Mouse (Mus musculus): ENCODE results near the gene Atp5b. TPM values are rescaled to one million over a fixed set of nuclear protein-coding genes. Genes with fewer than 3 reads are reported as not detected.
A peak's percentile ranks its signal among the peaks of the same experiment; 100 is the strongest.
"Not testable (repeated sequence)": the region's sequence is repeated elsewhere in the genome, so short reads cannot be mapped to it uniquely, and the experiment has no call there.

Atp5b gene
- polyA plus RNA-seq, 1 experiment from 2014 or later = 2,005 TPM

GRCm38 (mm10) chr10:128080496-128080895, 2.6 kb upstream of the Atp5b start:
- Histone ChIP-seq H3K9me3 (no peaks in the 10 kb centered on the region), H3K9ac (replicated peaks) (no peak overlapping the region), H3K4me3 (replicated peaks) (no peak overlapping the region), H3K4me2 (replicated peaks) (no peak overlapping the region), H3K4me1 (replicated peaks) (peaks cover 22% of the 10 kb centered on the region), H3K27me3 (no peaks in the 10 kb centered on the region), H3K36me3 (peaks cover 24% of the 10 kb centered on the region), H3K27ac (no peak overlapping the region)
- ATAC-seq = no peak
- WGBS = 91% methylated on average over 1 of the region's 1 CpGs

GRCm38 (mm10) chr10:128081807-128082476, 1.1 kb upstream of the Atp5b start:
- WGBS = 70% methylated on average over 6 of the region's 6 CpGs
- Histone ChIP-seq H3K27me3 (no peaks in the 10 kb centered on the region), H3K9ac (replicated peaks) (peak overlapping the region; percentile 61), H3K4me2 (replicated peaks) (peak overlapping the region; percentile 73), H3K9me3 (no peaks in the 10 kb centered on the region), H3K4me3 (replicated peaks) (peak overlapping the region; percentile 92), H3K4me1 (replicated peaks) (peaks cover 31% of the 10 kb centered on the region), H3K36me3 (peaks cover 36% of the 10 kb centered on the region), H3K27ac (peak overlapping the region; percentile 76; the same call in 1 of the 2 replicates)
- no peak for ATAC-seq

GRCm38 (mm10) chr10:128082477-128082808, 630 bp upstream of the Atp5b start:
- Histone ChIP-seq H3K27ac (peak overlapping the region; percentile 76), H3K4me1 (replicated peaks) (peaks cover 31% of the 10 kb centered on the region), H3K9ac (replicated peaks) (peak overlapping the region; percentile 61), H3K36me3 (peaks cover 35% of the 10 kb centered on the region), H3K27me3 (no peaks in the 10 kb centered on the region), H3K9me3 (no peaks in the 10 kb centered on the region), H3K4me2 (replicated peaks) (peak overlapping the region; percentile 73), H3K4me3 (replicated peaks) (peak overlapping the region; percentile 92)
- ATAC-seq = no peak
- WGBS = 17% methylated on average over 9 of the region's 9 CpGs

GRCm38 (mm10) chr10:128083688-128084087, 615 bp downstream of the Atp5b start:
- Histone ChIP-seq H3K4me2 (replicated peaks) (peak overlapping the region; percentile 89), H3K4me1 (replicated peaks) (peaks cover 31% of the 10 kb centered on the region), H3K27me3 (no peaks in the 10 kb centered on the region), H3K36me3 (peaks cover 39% of the 10 kb centered on the region), H3K27ac (peak overlapping the region; percentile 91), H3K9ac (replicated peaks) (peak overlapping the region; percentile 97), H3K4me3 (replicated peaks) (peak overlapping the region; percentile 92), H3K9me3 (no peaks in the 10 kb centered on the region)
- no peak for ATAC-seq
- WGBS = under 1% methylated on average over 22 of the region's 22 CpGs

GRCm38 (mm10) chr10:128084160-128084559, 1.1 kb downstream of the Atp5b start:
- peak overlapping the region; percentile 91; the same call in 1 of the 2 replicates for H3K27ac ChIP-seq

GRCm38 (mm10) chr10:128086391-128086790, 3.3 kb downstream of the Atp5b start:
- Histone ChIP-seq H3K4me2 (replicated peaks) (no peak overlapping the region), H3K27me3 (no peaks in the 10 kb centered on the region), H3K4me3 (replicated peaks) (no peak overlapping the region), H3K9me3 (no peaks in the 10 kb centered on the region), H3K4me1 (replicated peaks) (peaks cover 40% of the 10 kb centered on the region), H3K36me3 (peaks cover 61% of the 10 kb centered on the region), H3K27ac (no peak overlapping the region), H3K9ac (replicated peaks) (no peak overlapping the region)
- WGBS = 79% methylated on average over 6 of the region's 6 CpGs
- ATAC-seq = no peak

More at GRCm38 (mm10) chr10:128084160-128084559, 1.1 kb downstream of the Atp5b start:
- H3K36me3 ChIP-seq = peaks cover 44% of the 10 kb centered on the region
- no peak for ATAC-seq
- peak overlapping the region; percentile 97 for H3K9ac ChIP-seq (replicated peaks)
- peak overlapping the region; percentile 92 for H3K4me3 ChIP-seq (replicated peaks)
- H3K27me3 ChIP-seq = no peaks in the 10 kb centered on the region
- H3K9me3 ChIP-seq = no peaks in the 10 kb centered on the region
- peak overlapping the region; percentile 89 for H3K4me2 ChIP-seq (replicated peaks)
- peaks cover 31% of the 10 kb centered on the region for H3K4me1 ChIP-seq (replicated peaks)
- WGBS = 2% methylated on average over 3 of the region's 3 CpGs

GRCm38 (mm10) chr10:128087216-128087615, 4.1 kb downstream of the Atp5b start:
- ATAC-seq; H3K27ac ChIP-seq; H3K9ac ChIP-seq (replicated peaks); H3K4me3 ChIP-seq (replicated peaks); H3K27me3 ChIP-seq; H3K9me3 ChIP-seq; H3K4me2 ChIP-seq (replicated peaks): not testable (repeated sequence)
- WGBS = 92% methylated on average over 2 of the region's 2 CpGs
- H3K4me1 ChIP-seq (replicated peaks) = peaks cover 42% of the 10 kb centered on the region
- H3K36me3 ChIP-seq = peaks cover 61% of the 10 kb centered on the region

- H3K4me1 ChIP-seq (replicated peaks) = peaks cover 43% of the 10 kb centered on the region
- 96% methylated on average over 5 of the region's 5 CpGs for WGBS
- H3K27ac ChIP-seq = no peak overlapping the region
- no peak for ATAC-seq
- no peaks in the 10 kb centered on the region for H3K9me3 ChIP-seq
- H3K9ac ChIP-seq (replicated peaks) = no peak overlapping the region
- H3K4me3 ChIP-seq (replicated peaks) = no peak overlapping the region
- H3K27me3 ChIP-seq = no peaks in the 10 kb centered on the region
- H3K4me2 ChIP-seq (replicated peaks) = no peak overlapping the region
- peaks cover 61% of the 10 kb centered on the region for H3K36me3 ChIP-seq
Measured at GRCm38 (mm10) chr10:128088181-128088580, 5.1 kb downstream of the Atp5b start.

- Histone ChIP-seq H3K27me3 (no peaks in the 10 kb centered on the region), H3K4me1 (replicated peaks) (peaks cover 52% of the 10 kb centered on the region), H3K4me3 (replicated peaks) (no peak overlapping the region), H3K9me3 (no peaks in the 10 kb centered on the region), H3K9ac (replicated peaks) (no peak overlapping the region), H3K4me2 (replicated peaks) (no peak overlapping the region), H3K36me3 (peaks cover 59% of the 10 kb centered on the region), H3K27ac (no peak overlapping the region)
- WGBS = 76% methylated on average over 5 of the region's 5 CpGs
- no peak for ATAC-seq
Measured at GRCm38 (mm10) chr10:128089842-128090241, 6.8 kb downstream of the Atp5b start.

- H3K9ac ChIP-seq (replicated peaks) = peak overlapping the region; percentile 74
Measured at GRCm38 (mm10) chr10:128090651-128091563, 7.8 kb downstream of the Atp5b start.

GRCm38 (mm10) chr10:128091564-128092505, 8.8 kb downstream of the Atp5b start, which contains the start of gene Baz2a:
Gene Baz2a, plus strand, starts transcription at chr10:128091577.
- Histone ChIP-seq H3K27me3 (no peaks in the 10 kb centered on the region), H3K9ac (replicated peaks) (peak within 1 kb of the TSS; percentile 74), H3K4me1 (replicated peaks) (peaks cover 45% of the 10 kb centered on the region), H3K4me3 (replicated peaks) (peak within 1 kb of the TSS; percentile 71), H3K36me3 (peaks cover 39% of the 10 kb centered on the region), H3K27ac (peak within 1 kb of the TSS; percentile 84), H3K4me2 (replicated peaks) (peak within 1 kb of the TSS; percentile 92), H3K9me3 (no peaks in the 10 kb centered on the region)
- ATAC-seq = peak; percentile 11; the same call in 1 of the 2 replicates
- WGBS = 1% methylated on average over 20 of the region's 20 CpGs

More at GRCm38 (mm10) chr10:128090651-128091563, 7.8 kb downstream of the Atp5b start:
- ATAC-seq = peak; percentile 38
- Histone ChIP-seq H3K27ac (peak overlapping the region; percentile 53), H3K36me3 (peaks cover 49% of the 10 kb centered on the region), H3K27me3 (no peaks in the 10 kb centered on the region), H3K9me3 (no peaks in the 10 kb centered on the region), H3K4me2 (replicated peaks) (peak overlapping the region; percentile 92), H3K4me3 (replicated peaks) (peak overlapping the region; percentile 71), H3K4me1 (replicated peaks) (peaks cover 46% of the 10 kb centered on the region)
- 9% methylated on average over 14 of the region's 14 CpGs for WGBS
